Comparison of ENCODE assay signal across 9 mouse cellular contexts in genomic region chr8:62951173-62952134, GRCm38 (mm10). TPM values are rescaled to one million over a fixed set of nuclear protein-coding genes. Genes with fewer than 3 reads are reported as not detected.
A peak's percentile ranks its signal among the peaks of the same experiment; 100 is the strongest.
DNase-seq lines count a peak whose midpoint lies in the region; ATAC-seq and TF ChIP-seq lines count a peak whose summit lies in the region.
"Had no signal": no experiment of that assay in that cellular context is flagged by ENCODE, and none has a peak within 500 bp of the region (broad histone marks: within the 10 kb centered on the region; RNA-seq: fewer than 3 reads in every experiment).

No protein-coding gene starts in this region.

- H3K36me3 ChIP-seq in E14TG2a.4 (ENCODE audit: insufficient read depth, low read length), result no peaks in the 10 kb centered on the region
- H3K36me3 ChIP-seq in intestine, postnatal 0 days (ENCODE audit: control insufficient read depth, insufficient read depth), result no peaks in the 10 kb centered on the region
- H3K36me3 ChIP-seq in liver, embryonic 12.5 days, result no peaks in the 10 kb centered on the region

- no peak for ATAC-seq in cerebellum, adult (ENCODE audit: insufficient number of reproducible peaks, low FRiP score, low TSS enrichment)
- no peak for ATAC-seq in intestine, postnatal 0 days
- no peak for ATAC-seq in liver, embryonic 12.5 days

- peaks cover 8% of the 10 kb centered on the region for H3K4me1 ChIP-seq in E14TG2a.4 (replicated peaks; ENCODE audit: low read depth, low read length)
- no peaks in the 10 kb centered on the region for H3K4me1 ChIP-seq in embryonic fibroblast, embryonic 13.5 days (ENCODE audit: control insufficient read depth, insufficient read depth, low read length)
- H3K4me1 ChIP-seq in intestine, postnatal 0 days (replicated peaks; ENCODE audit: control insufficient read depth, insufficient read depth, low read length), result no peaks in the 10 kb centered on the region
- no peaks in the 10 kb centered on the region for H3K4me1 ChIP-seq in liver, embryonic 12.5 days

- WGBS in intestine, postnatal 0 days, result 1% methylated on average over 49 of the region's 50 CpGs
- 3% methylated on average over 50 of the region's 50 CpGs for WGBS in liver, embryonic 12.5 days (ENCODE audit: insufficient replicate concordance)

- peak overlapping the region; percentile 31; the same call in 1 of the 2 replicates for H3K9ac ChIP-seq in intestine, postnatal 0 days (ENCODE audit: low read depth, low read length)
- H3K9ac ChIP-seq in liver, embryonic 12.5 days, result no peak overlapping the region

- no peaks in the 10 kb centered on the region for H3K9me3 ChIP-seq in E14TG2a.4 (ENCODE audit: low read length)
- H3K9me3 ChIP-seq in intestine, postnatal 0 days (ENCODE audit: control insufficient read depth), result no peaks in the 10 kb centered on the region
- H3K9me3 ChIP-seq in liver, embryonic 12.5 days (replicated peaks), result no peaks in the 10 kb centered on the region

- H3K27me3 ChIP-seq in E14TG2a.4 (ENCODE audit: insufficient read depth, low read length), result peaks cover 34% of the 10 kb centered on the region
- H3K27me3 ChIP-seq in intestine, postnatal 0 days (replicated peaks; ENCODE audit: control insufficient read depth, insufficient read depth, low read length), result no peaks in the 10 kb centered on the region; the same call in 1 of the 2 replicates
- peaks cover 28% of the 10 kb centered on the region for H3K27me3 ChIP-seq in liver, embryonic 12.5 days (replicated peaks)

- peak overlapping the region; percentile 74 for H3K4me3 ChIP-seq in E14TG2a.4 (replicated peaks; ENCODE audit: low read length)
- H3K4me3 ChIP-seq in embryonic fibroblast, embryonic 13.5 days (ENCODE audit: insufficient read depth, low read length), result peak overlapping the region; percentile 50
- peak overlapping the region; percentile 41 for H3K4me3 ChIP-seq in intestine, postnatal 0 days (ENCODE audit: low read depth, low read length)
- peak overlapping the region; percentile 37 for H3K4me3 ChIP-seq in liver, embryonic 12.5 days

- peak; percentile 9 to 15 for DNase-seq in cerebellum, adult 18-20 months
- peak; percentile 71 for DNase-seq in right cerebral cortex, postnatal 25 days
- DNase-seq in spleen, postnatal 14 days (ENCODE audit: low spot score in 2 of 2), result no peak

- TF ChIP-seq POLR2A in embryonic fibroblast, embryonic 13.5 days (IDR thresholded peaks at IDR 0.05; ENCODE audit: low read depth, low read length), result no peak

- H3K27ac ChIP-seq in embryonic fibroblast, embryonic 13.5 days (ENCODE audit: insufficient read depth, low read length), result no peak overlapping the region
- H3K27ac ChIP-seq in intestine, postnatal 0 days (ENCODE audit: low read depth, low read length), result no peak overlapping the region
- no peak overlapping the region for H3K27ac ChIP-seq in liver, embryonic 12.5 days

- peak overlapping the region; percentile 76 for H3K4me2 ChIP-seq in intestine, postnatal 0 days (replicated peaks; ENCODE audit: low read depth)
- peak overlapping the region; percentile 55 for H3K4me2 ChIP-seq in liver, embryonic 12.5 days

- TF ChIP-seq CTCF in E14TG2a.4 (conservative IDR thresholded peaks at IDR 0.05; ENCODE audit: low read length), result no peak
- no peak for TF ChIP-seq CTCF in embryonic fibroblast, embryonic 13.5 days (IDR thresholded peaks at IDR 0.05; ENCODE audit: borderline replicate concordance, insufficient read depth, low read length)
- TF ChIP-seq CTCF in intestine, postnatal 0 days (IDR thresholded peaks at IDR 0.05; ENCODE audit: low read depth), result no peak

RNA-seq across cellular contexts. Expression of gene Spock3, which starts 0.6 kb away (rescaled TPM):
- polyA plus RNA-seq in embryonic fibroblast, embryonic 13.5 days (2011; ENCODE audit: insufficient read length, low read depth, missing spikeins), result 14.2 and 20.6 TPM in 2 replicates
- 8.7 and 9.3 TPM in 2 replicates for polyA plus RNA-seq in intestine, postnatal 0 days (2015; fragmentation: Nextera tagmentation; extraction: Ambion mirVana)
- 0.39 and 0.66 TPM in 2 replicates for polyA plus RNA-seq in liver, embryonic 12.5 days (2016; fragmentation: Nextera tagmentation; extraction: Ambion mirVana)
- polyA plus RNA-seq: C2C12 had no signal

Comparison
In these comparisons a context has a peak if more than half of its experiments do, and no peak if none do; other contexts are left out.
1. DNase-seq: peak in cerebellum, adult 18-20 months (2 of 2) and right cerebral cortex, postnatal 25 days (single experiment); none in spleen, postnatal 14 days (0 of 2).
2. Peak in every context shown above with its lines, with median percentiles within 50 percentile points of each other: H3K4me3 ChIP-seq.